Mouse (Mus musculus) spleen, postnatal 14 days (tissue): ENCODE results near the gene Kcnk1.

ENCODE experiments used
- DNase-seq, 2 experiments: peaks; one replicate each; pipeline ENCODE4 v3.0.0; 2021 to 2022; ENCODE audit warnings: low spot score in 2 of 2

The Kcnk1 gene

GRCm38 (mm10) chr8:126045751-126046150, 50.8 kb downstream of the Kcnk1 start:
- no peak for DNase-seq

GRCm38 (mm10) chr8:126053911-126054310, 58.9 kb downstream of the Kcnk1 start:
- no peak for DNase-seq

GRCm38 (mm10) chr8:126058876-126059275, 63.9 kb downstream of the Kcnk1 start:
- DNase-seq: no peak

GRCm38 (mm10) chr8:126062844-126063243, 67.9 kb downstream of the Kcnk1 start:
- no peak for DNase-seq

- no peak for DNase-seq
Observed at GRCm38 (mm10) chr8:126063832-126064409, 69.0 kb downstream of the Kcnk1 start.

- no peak for DNase-seq
Observed at GRCm38 (mm10) chr8:126064587-126065145, 69.7 kb downstream of the Kcnk1 start.

- DNase-seq: no peak
Observed at GRCm38 (mm10) chr8:126067306-126067705, 72.3 kb downstream of the Kcnk1 start.

GRCm38 (mm10) chr8:126068136-126068535, 73.2 kb downstream of the Kcnk1 start:
- no peak for DNase-seq

GRCm38 (mm10) chr8:126072678-126073077, 77.7 kb downstream of the Kcnk1 start:
- DNase-seq: no peak

- no peak for DNase-seq
Observed at GRCm38 (mm10) chr8:126073141-126073740, 78.3 kb downstream of the Kcnk1 start.

GRCm38 (mm10) chr8:126074111-126074510, 79.1 kb downstream of the Kcnk1 start:
- DNase-seq: no peak

- DNase-seq: peak; percentile 18 to 56
Observed at GRCm38 (mm10) chr8:126075400-126075799, 80.4 kb downstream of the Kcnk1 start.
